Mouse (Mus musculus) kidney, postnatal 0 days (tissue): ENCODE measurements around the gene Calm4. TPM values are rescaled to one million over a fixed set of nuclear protein-coding genes. Genes with fewer than 3 reads are reported as not detected.
A peak's percentile ranks its signal among the peaks of the same experiment; 100 is the strongest.

Experiments
- ATAC-seq: fragments of 200-750 bp; cut with Nextera tagmentation; replicated peaks from 2 replicates; pipeline ENCODE4 v1.8.0; 2017; ENCODE audit warnings: low read depth, moderate number of reproducible peaks, moderate TSS enrichment, moderate library complexity; ENCODE audit not compliant: low FRiP score
- DNase-seq: peaks from one replicate; pipeline ENCODE4 v3.0.0-alpha.2; 2016; ENCODE audit warnings: low spot score
- H3K27ac ChIP-seq: fragments of 300-500 bp; sonication (generic); 2 replicates; pipeline ENCODE4 v1.5.1; 2014; ENCODE audit warnings: mild to moderate bottlenecking
- H3K27me3 ChIP-seq: fragments of 300-500 bp; sonication (generic); 2 replicates; pipeline ENCODE4 v1.6.1; 2014; ENCODE audit warnings: low read length, mixed read lengths; ENCODE audit not compliant: insufficient read depth
- H3K36me3 ChIP-seq: fragments of 300-500 bp; sonication (generic); 2 replicates; pipeline ENCODE4 v1.6.1; 2014; ENCODE audit warnings: low read length, mixed read lengths; ENCODE audit not compliant: insufficient read depth
- H3K4me1 ChIP-seq: fragments of 300-500 bp; sonication (generic); replicated peaks from 2 replicates; pipeline ENCODE4 v1.6.1; 2014; ENCODE audit warnings: antibody characterized with exemption, low read length, mixed read lengths; ENCODE audit not compliant: insufficient read depth
- H3K4me2 ChIP-seq: fragments of 300-500 bp; sonication (generic); 2 replicates; pipeline ENCODE4 v1.6.1; 2014; ENCODE audit warnings: mild to moderate bottlenecking, low read length, moderate library complexity, mixed read lengths
- H3K4me3 ChIP-seq: fragments of 300-500 bp; sonication (generic); replicated peaks from 2 replicates; pipeline ENCODE4 v1.5.1; 2014; ENCODE audit warnings: low read depth, low read length
- H3K9ac ChIP-seq: fragments of 300-500 bp; sonication (generic); 2 replicates; pipeline ENCODE4 v1.6.1; 2014; ENCODE audit warnings: low read depth, low read length
- H3K9me3 ChIP-seq: fragments of 300-500 bp; sonication (generic); replicated peaks from 2 replicates; pipeline ENCODE4 v1.6.1; 2016; ENCODE audit warnings: low read length, inconsistent platforms, mixed read lengths
- CTCF ChIP-seq: IDR thresholded peaks from 2 replicates; pipeline ENCODE4 v1.5.1; 2016; ENCODE audit warnings: antibody characterized with exemption, low read depth, mild to moderate bottlenecking, moderate library complexity
- WGBS: fragments of 180-500 bp; shearing (Covaris S2); extraction: QIAGEN DNeasy Blood & Tissue Kit; methylation state at CpG from one replicate; pipeline ENCODE4 v1.1.7; 2014; 5-methylcytosine and 5-hydroxymethylcytosine counted together
- polyA plus RNA-seq: library from polyadenylated mRNA; unstranded; fragments of >200 nt; fragmentation: Nextera tagmentation; extraction: Ambion mirVana; gene quantifications from 2 replicates; pipeline ENCODE4 v1.2.1, GENCODE M21; 2015

Calm4 gene
- polyA plus RNA-seq, 1 experiment from 2014 or later: not detected

DNA sequence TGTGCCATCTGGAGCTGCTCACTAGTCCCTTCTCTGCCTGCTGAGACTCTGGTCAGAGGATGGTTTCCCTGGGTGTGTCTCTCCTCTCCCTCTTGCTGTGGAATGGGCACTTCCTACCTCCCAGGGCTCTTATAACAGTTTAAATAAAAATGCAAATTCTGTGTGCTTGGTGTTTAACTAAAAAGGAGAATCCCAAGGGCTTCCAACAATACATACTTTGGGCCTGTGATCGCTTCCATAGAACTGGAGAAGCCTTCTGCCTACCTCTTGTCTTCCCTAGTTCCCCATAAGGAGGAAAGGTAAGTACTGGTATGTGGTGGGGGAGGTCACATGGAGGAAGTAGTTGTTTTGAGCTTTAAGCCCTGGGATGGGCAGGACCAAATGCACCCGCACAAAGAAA lies 17.3 kb downstream of the Calm4 start:
- Histone ChIP-seq H3K27me3 (no peaks in the 10 kb centered on the region), H3K27ac (no peak overlapping the region), H3K9ac (no peak overlapping the region), H3K4me1 (no peaks in the 10 kb centered on the region), H3K4me3 (no peak overlapping the region), H3K4me2 (no peak overlapping the region), H3K36me3 (no peaks in the 10 kb centered on the region), H3K9me3 (no peaks in the 10 kb centered on the region)
- WGBS: 81% methylated on average over 2 of the region's 2 CpGs
- DNase-seq (no peak), ATAC-seq (no peak)
- TF ChIP-seq CTCF: no peak

DNA sequence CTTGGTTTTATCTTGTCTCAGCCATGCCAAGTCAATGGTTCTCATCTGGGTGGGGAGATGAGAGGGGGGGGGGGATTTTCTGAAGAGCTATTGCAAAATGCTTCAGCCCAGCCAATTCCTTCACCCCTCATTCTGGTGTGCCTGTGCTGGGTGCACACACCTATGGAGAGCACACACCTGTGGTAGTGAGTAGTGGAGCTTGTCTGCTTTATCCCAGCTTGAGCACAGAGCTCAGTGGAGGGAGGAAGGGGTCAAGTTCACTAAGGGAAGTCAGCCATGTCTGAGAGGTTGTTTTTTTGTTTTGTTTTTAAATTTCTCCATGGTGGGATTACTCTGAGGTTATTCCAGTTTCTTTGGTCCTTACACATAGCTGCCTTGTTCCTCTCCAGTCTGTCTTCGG lies 18.7 kb downstream of the Calm4 start:
- Histone ChIP-seq H3K4me1 (no peaks in the 10 kb centered on the region), H3K36me3 (no peaks in the 10 kb centered on the region), H3K4me2 (no peak overlapping the region), H3K27me3 (no peaks in the 10 kb centered on the region), H3K27ac (no peak overlapping the region), H3K9me3 (no peaks in the 10 kb centered on the region), H3K9ac (no peak overlapping the region), H3K4me3 (no peak overlapping the region)
- no peak for TF ChIP-seq CTCF
- DNase-seq: no peak
- WGBS: 85% methylated on average over 1 of the region's 1 CpGs
- ATAC-seq: no peak; the same call in 1 of the 2 replicates

DNA sequence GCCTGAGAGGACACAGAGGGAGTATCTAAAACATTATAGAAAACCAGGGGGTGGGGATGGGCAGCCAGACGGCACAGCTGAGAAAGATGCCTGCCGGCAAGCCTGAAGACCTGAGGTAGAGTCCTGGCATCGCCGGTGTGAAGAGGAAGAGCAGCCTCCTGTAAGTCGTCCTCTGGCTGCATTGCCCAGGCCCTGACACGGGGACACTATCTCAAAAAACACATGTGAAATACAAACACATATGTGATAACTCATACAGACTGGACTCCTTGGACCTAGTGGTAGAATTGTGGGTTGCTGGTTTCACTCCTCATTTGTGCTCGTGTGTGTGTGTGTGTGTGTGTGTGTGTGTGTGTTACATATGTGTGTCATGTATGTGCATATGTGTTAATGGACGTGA lies 23.7 kb downstream of the Calm4 start:
- WGBS: 93% methylated on average over 8 of the region's 8 CpGs
- H3K27ac ChIP-seq: no peak overlapping the region
- H3K27me3 ChIP-seq: no peaks in the 10 kb centered on the region
- ATAC-seq (no peak), DNase-seq (no peak)
- no peak overlapping the region for H3K4me2 ChIP-seq
- H3K4me1 ChIP-seq: no peaks in the 10 kb centered on the region
- H3K36me3 ChIP-seq: no peaks in the 10 kb centered on the region
- H3K4me3 ChIP-seq: no peak overlapping the region
- H3K9me3 ChIP-seq: no peaks in the 10 kb centered on the region
- no peak for TF ChIP-seq CTCF
- no peak overlapping the region for H3K9ac ChIP-seq

DNA sequence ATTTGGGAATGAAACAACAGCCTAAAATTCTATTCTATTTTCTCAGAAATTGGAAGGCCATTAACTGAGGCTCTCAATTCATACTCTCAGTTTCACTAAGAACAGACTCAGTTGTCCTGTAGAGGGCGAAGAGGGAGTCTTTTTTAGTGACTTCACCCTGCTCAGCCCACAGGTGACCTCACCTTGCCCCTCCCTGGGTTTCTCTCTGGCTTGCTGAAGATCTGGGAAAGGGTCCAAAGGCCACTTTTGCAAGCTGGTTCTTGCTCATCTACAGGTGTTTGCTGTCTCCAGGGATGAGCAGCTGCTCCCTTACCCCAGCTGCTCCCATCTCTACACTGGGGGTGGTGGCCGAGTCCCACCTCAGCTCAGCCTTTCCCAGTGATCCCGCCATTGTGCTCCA lies 24.8 kb downstream of the Calm4 start:
- Histone ChIP-seq H3K36me3 (no peaks in the 10 kb centered on the region), H3K9me3 (no peaks in the 10 kb centered on the region), H3K9ac (no peak overlapping the region), H3K4me3 (no peak overlapping the region), H3K4me2 (no peak overlapping the region), H3K4me1 (no peaks in the 10 kb centered on the region), H3K27ac (no peak overlapping the region), H3K27me3 (no peaks in the 10 kb centered on the region)
- ATAC-seq (peak; percentile 44; the same call in 1 of the 2 replicates), DNase-seq (no peak)
- WGBS: 84% methylated on average over 3 of the region's 3 CpGs
- TF ChIP-seq CTCF: no peak

DNA sequence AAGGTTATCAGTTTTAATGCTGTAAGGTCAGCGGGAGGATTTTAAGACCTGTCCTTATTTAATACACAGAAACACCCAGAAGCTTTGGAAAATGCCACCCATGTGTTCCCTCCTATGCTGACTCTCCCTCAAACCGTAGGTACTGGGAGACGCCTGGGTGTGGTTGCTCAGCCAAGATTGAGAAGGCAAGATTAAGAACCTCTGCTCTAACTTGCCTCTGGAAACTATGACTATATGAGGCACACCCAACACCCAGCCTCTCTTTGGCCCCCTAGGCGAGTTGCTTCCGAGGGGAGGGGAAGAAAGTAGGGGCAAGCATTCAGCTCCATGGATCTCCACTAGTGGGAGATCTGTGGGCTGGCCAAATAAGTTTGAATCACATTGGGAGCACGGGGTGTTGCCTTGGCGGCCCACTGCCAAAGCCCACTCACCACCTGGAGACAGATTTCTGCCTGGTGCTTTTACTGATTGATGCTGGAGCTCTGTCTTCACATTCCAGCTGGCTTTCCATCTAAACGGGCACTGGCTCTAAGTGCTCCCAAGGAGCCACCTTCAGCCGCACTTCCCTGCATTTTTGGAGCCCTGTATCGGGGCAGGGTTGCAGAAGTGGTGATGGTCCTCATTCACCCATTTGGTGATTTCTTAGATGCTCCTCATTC lies 25.5 kb downstream of the Calm4 start:
- Histone ChIP-seq H3K9ac (no peak overlapping the region), H3K4me3 (no peak overlapping the region), H3K27ac (no peak overlapping the region), H3K9me3 (no peaks in the 10 kb centered on the region), H3K4me1 (no peaks in the 10 kb centered on the region), H3K4me2 (no peak overlapping the region), H3K36me3 (no peaks in the 10 kb centered on the region), H3K27me3 (no peaks in the 10 kb centered on the region)
- WGBS: 92% methylated on average over 10 of the region's 10 CpGs
- DNase-seq (no peak), ATAC-seq (no peak)
- no peak for TF ChIP-seq CTCF

DNA sequence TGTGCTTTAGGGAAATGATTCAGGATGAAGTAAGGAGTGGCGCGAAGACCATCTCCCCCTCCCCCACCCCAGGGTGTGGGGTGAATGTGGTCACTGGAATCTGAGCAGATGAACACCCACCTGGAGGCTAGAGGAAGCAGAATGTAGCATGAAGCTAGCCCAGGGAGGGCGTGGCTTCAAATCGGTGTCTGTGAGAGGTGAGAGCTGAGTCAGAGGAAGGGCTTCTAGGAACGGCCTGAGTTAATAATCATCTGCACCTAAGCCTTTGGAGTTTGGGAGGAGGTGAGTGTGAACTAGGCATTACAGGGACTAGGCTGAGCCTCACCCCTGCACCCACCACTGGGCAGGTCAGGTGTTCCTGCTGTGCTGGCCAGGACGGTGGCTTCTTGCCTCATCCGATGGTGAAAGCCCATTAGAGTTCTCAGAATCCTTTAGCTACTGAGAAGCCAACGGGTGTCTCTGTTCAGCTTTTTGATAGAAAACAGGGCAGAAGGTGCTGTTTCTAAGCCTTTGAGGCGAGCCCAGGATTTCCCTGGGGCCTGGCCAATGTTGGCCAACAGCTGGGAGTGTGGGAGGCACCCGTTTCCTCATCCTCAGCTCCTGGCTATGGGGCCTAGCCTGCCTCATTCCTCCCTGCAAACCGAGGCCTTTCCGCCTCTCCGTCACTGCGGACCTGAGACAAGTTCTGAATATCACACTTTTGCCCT lies 28.2 kb downstream of the Calm4 start:
- H3K4me3 ChIP-seq: no peak overlapping the region
- no peak for DNase-seq
- H3K27me3 ChIP-seq: no peaks in the 10 kb centered on the region
- ATAC-seq: peak; percentile 90
- H3K4me1 ChIP-seq: no peaks in the 10 kb centered on the region
- H3K4me2 ChIP-seq: no peak overlapping the region
- 70% methylated on average over 14 of the region's 14 CpGs for WGBS
- TF ChIP-seq CTCF: no peak
- 0 out of 2 replicates have a peak overlapping the region, but pooled peaks have one; percentile 10 for H3K27ac ChIP-seq
- H3K9me3 ChIP-seq: no peaks in the 10 kb centered on the region
- H3K36me3 ChIP-seq: no peaks in the 10 kb centered on the region
- no peak overlapping the region for H3K9ac ChIP-seq
